ENCODE assay signal across 26 mouse cellular contexts in genomic region chr17:74318721-74319120, GRCm38 (mm10). TPM values are rescaled to one million over a fixed set of nuclear protein-coding genes. Genes with fewer than 3 reads are reported as not detected.
A peak's percentile ranks its signal among the peaks of the same experiment; 100 is the strongest.
DNase-seq lines count a peak whose midpoint lies in the region; TF ChIP-seq lines count a peak whose summit lies in the region.
"Had no signal": no experiment of that assay in that cellular context is flagged by ENCODE, and none has a peak within 500 bp of the region (broad histone marks: within the 10 kb centered on the region; RNA-seq: fewer than 3 reads in every experiment).

No protein-coding gene starts in this region.

- no peak overlapping the region for H3K4me2 ChIP-seq in CH12.LX (ENCODE audit: insufficient read depth, low read depth, poor library complexity, severe bottlenecking)
- H3K4me2 ChIP-seq: hindbrain, embryonic 15.5 days; limb, embryonic 13.5 days; liver, embryonic 15.5 days; midbrain, embryonic 13.5 days; neural tube, embryonic 12.5 days had no signal

- peak; percentile 27 for TF ChIP-seq CTCF in heart, adult 2 months (IDR thresholded peaks at IDR 0.05)
- TF ChIP-seq CTCF in left cerebral cortex, adult 2 months (IDR thresholded peaks at IDR 0.05), result peak; percentile 3
- peak in 1 of 2 experiments; percentile 40; a peak in 2 of 4 replicates for TF ChIP-seq CTCF in CH12.LX (conservative IDR thresholded peaks at IDR 0.05 in 1 of 2, IDR thresholded peaks at IDR 0.05 in 1 of 2; ENCODE audit: low read depth in 2 of 2, low read length in 2 of 2)

- H3K9me3 ChIP-seq in CH12.LX (replicated peaks; ENCODE audit: low read length), result no peaks in the 10 kb centered on the region
- H3K9me3 ChIP-seq: G1E; heart, embryonic 10.5 days; hindbrain, embryonic 15.5 days; limb, embryonic 13.5 days; liver, embryonic 15.5 days; midbrain, embryonic 13.5 days; neural tube, embryonic 12.5 days had no signal

- H3K79me2 ChIP-seq in heart, adult 2 months (replicated peaks; ENCODE audit: control insufficient read depth, insufficient read depth, low read length), result no peaks in the 10 kb centered on the region
- no peaks in the 10 kb centered on the region; the same call in 1 of the 2 replicates for H3K79me2 ChIP-seq in CH12.LX (replicated peaks; ENCODE audit: control insufficient read depth, extremely low read depth, insufficient read depth, poor library complexity, severe bottlenecking)

- no peak overlapping the region for H3K9ac ChIP-seq in heart, adult 2 months (ENCODE audit: low read depth, low read length)
- H3K9ac ChIP-seq in CH12.LX (ENCODE audit: insufficient read depth, low read depth), result no peak overlapping the region
- H3K9ac ChIP-seq: hindbrain, embryonic 15.5 days; limb, embryonic 13.5 days; liver, embryonic 15.5 days; midbrain, embryonic 13.5 days; neural tube, embryonic 12.5 days had no signal

- 94% methylated on average over 6 of the region's 6 CpGs for WGBS in heart, adult 2 months

- no peaks in the 10 kb centered on the region for H3K36me3 ChIP-seq in heart, adult 2 months (ENCODE audit: control insufficient read depth, insufficient read depth, low read length)
- H3K36me3 ChIP-seq in CH12.LX (replicated peaks in 1 of 2; ENCODE audit: control insufficient read depth in 1 of 2, insufficient read depth in 1 of 2, low read length in 1 of 2), result peaks cover 0 to 10% of the 10 kb centered on the region in 2 experiments
- H3K36me3 ChIP-seq: hindbrain, embryonic 15.5 days had no signal

- no peak for DNase-seq in heart, adult 2 months
- DNase-seq in heart, adult 9 months (ENCODE audit: low spot score in 2 of 2), result no peak
- no peak for DNase-seq in left cerebral cortex, adult 2 months (ENCODE audit: extremely low spot score in 1 of 2, low spot score in 2 of 2)
- no peak for DNase-seq in left cerebral cortex, adult 11 months (ENCODE audit: low spot score)
- peak; percentile 30 for DNase-seq in CD4-positive helper T cell, adult 2 months (ENCODE audit: low read depth, low spot score)
- no peak for DNase-seq in CH12.LX (ENCODE audit: extremely low read depth)
- DNase-seq in thymus, postnatal 25 days, result no peak
- no peak for DNase-seq in c-Kit-positive CD71-positive TER-119-positive erythroid progenitor cells, embryonic 14.5 days (ENCODE audit: low spot score)
- DNase-seq: adrenal gland, postnatal 36 days; cerebellum, adult 11-12 months; cerebellum, postnatal 10 days; heart, postnatal 4 days; kidney, adult 11 months; kidney, postnatal 14 days; layer of hippocampus, postnatal 36 days; lung, postnatal 10 days; right cerebral cortex, postnatal 14 days; thymus, postnatal 14 days had no signal

- no peak overlapping the region for H3K27ac ChIP-seq in heart, adult 2 months
- no peak overlapping the region for H3K27ac ChIP-seq in left cerebral cortex, adult 2 months
- no peak overlapping the region for H3K27ac ChIP-seq in CH12.LX (ENCODE audit: insufficient read depth, low read depth)
- H3K27ac ChIP-seq: heart, embryonic 10.5 days; hindbrain, embryonic 15.5 days; limb, embryonic 13.5 days; midbrain, embryonic 13.5 days; neural tube, embryonic 12.5 days had no signal

- in situ Hi-C loops in CH12.LX (cut with MboI; ENCODE audit: low pct_ligation_motif_present, low pct_unique_long_range_greater_than_20kb, low sequenced_read_pairs), result loop anchor here (25.0 kb wide), 1 partner anchor 306 kb away; no protein-coding TSS in a partner anchor

- dilution Hi-C loops in CH12.LX (cut with MboI; ENCODE audit: extremely low pct_ligation_motif_present, extremely low pct_unique_long_range_greater_than_20kb, low sequenced_read_pairs), result no loop called here

- intact Hi-C loops in heart, adult 2 months (cut with DNase I), result loop anchor here (5.0 kb wide), 1 partner anchor 74 kb away; no protein-coding TSS in a partner anchor
- intact Hi-C loops in left cerebral cortex, adult 2 months (cut with DNase I), result no loop called here

- TF ChIP-seq EP300 in heart, adult 2 months (IDR thresholded peaks at IDR 0.05; ENCODE audit: insufficient read depth, low read depth, low read length), result no peak
- TF ChIP-seq EP300 in CH12.LX (IDR thresholded peaks at IDR 0.05; ENCODE audit: low read length), result no peak

- H3K27me3 ChIP-seq in heart, adult 2 months (ENCODE audit: control insufficient read depth, insufficient read depth, low read length), result no peaks in the 10 kb centered on the region
- no peaks in the 10 kb centered on the region for H3K27me3 ChIP-seq in CH12.LX (replicated peaks)
- H3K27me3 ChIP-seq: hindbrain, embryonic 15.5 days; limb, embryonic 13.5 days; liver, embryonic 15.5 days; midbrain, embryonic 13.5 days; neural tube, embryonic 12.5 days; Patski had no signal

- TF ChIP-seq RAD21 in CH12.LX (IDR thresholded peaks at IDR 0.05; ENCODE audit: low read depth, low read length), result no peak

- no peak overlapping the region for H3K4me3 ChIP-seq in heart, adult 2 months
- H3K4me3 ChIP-seq in left cerebral cortex, adult 2 months, result no peak overlapping the region
- no peak overlapping the region for H3K4me3 ChIP-seq in CH12.LX (replicated peaks in 1 of 3; ENCODE audit: low read depth in 2 of 3, low read length in 2 of 3, poor library complexity in 1 of 3)
- H3K4me3 ChIP-seq: heart, embryonic 10.5 days; hindbrain, embryonic 15.5 days; limb, embryonic 13.5 days; liver, embryonic 15.5 days; midbrain, embryonic 13.5 days; neural tube, embryonic 12.5 days had no signal

- H3K4me1 ChIP-seq in heart, adult 2 months (ENCODE audit: control insufficient read depth, insufficient read depth, low read length), result 0 out of 2 replicates have a peak, but pooled peaks cover 2% of the 10 kb centered on the region
- peaks cover 2 to 19% of the 10 kb centered on the region in 2 experiments; a peak in 3 of 4 replicates for H3K4me1 ChIP-seq in CH12.LX (ENCODE audit: control insufficient read depth in 1 of 2, insufficient read depth in 2 of 2)

- no peak for TF ChIP-seq POLR2A in heart, adult 2 months (IDR thresholded peaks at IDR 0.05; ENCODE audit: insufficient read depth, low read depth, low read length)
- TF ChIP-seq POLR2A in CH12.LX (IDR thresholded peaks at IDR 0.05; ENCODE audit: low read depth, low read length), result no peak

TF ChIP-seq in CH12.LX, 34 proteins besides CTCF, POLR2A, EP300 and RAD21:
- TF ChIP-seq CHD2 (IDR thresholded peaks at IDR 0.05; ENCODE audit: low read length) (no peak), ZNF384 (IDR thresholded peaks at IDR 0.05; ENCODE audit: low read depth, low read length) (peak; percentile 70)

RNA-seq across cellular contexts. Expression of gene Dpy30, which starts 5.0 kb away (rescaled TPM):
- total RNA-seq in heart, adult 2 months (2021), result 10 to 100 TPM; 39.5 to 47.3 TPM
- 34.6 and 47.3 TPM in 2 replicates for polyA plus RNA-seq in heart, adult 2 months (2012; rRNA removed)
- total RNA-seq in left cerebral cortex, adult 2 months (2021), result 10 to 100 TPM; 42.6 to 45.6 TPM
- 66.7 and 87.4 TPM in 2 replicates for total RNA-seq in CH12.LX (2012; rRNA removed)
- total RNA-seq in CH12.LX (2014; rRNA removed), result 156 and 170 TPM in 2 replicates
- polyA plus RNA-seq in CH12.LX (2012; ENCODE audit: insufficient read length, low read depth), result 184 and 244 TPM in 2 replicates

RNA-seq across cellular contexts. Expression of gene Spast, which starts 20.1 kb away (rescaled TPM):
- 10 to 100 TPM; 29.2 to 33.5 TPM for total RNA-seq in heart, adult 2 months (2021)
- 4.2 and 8.3 TPM in 2 replicates for polyA plus RNA-seq in heart, adult 2 months (2012; rRNA removed)
- 10 to 100 TPM; 53.4 to 55.1 TPM for total RNA-seq in left cerebral cortex, adult 2 months (2021)
- total RNA-seq in CH12.LX (2012; rRNA removed) (15.0 and 17.3 TPM in 2 replicates), CH12.LX (2014; rRNA removed) (26.8 and 30.8 TPM in 2 replicates)
- polyA plus RNA-seq in CH12.LX (2012; ENCODE audit: insufficient read length, low read depth), result 19.5 and 21.7 TPM in 2 replicates

RNA-seq across cellular contexts. Expression of gene Memo1, which starts 23.4 kb away (rescaled TPM):
- total RNA-seq in heart, adult 2 months (2021), result 10 to 100 TPM; 56.7 to 66.7 TPM
- polyA plus RNA-seq in heart, adult 2 months (2012; rRNA removed), result 70.8 and 77.6 TPM in 2 replicates
- 10 to 100 TPM; 43.3 to 46.9 TPM for total RNA-seq in left cerebral cortex, adult 2 months (2021)
- total RNA-seq in CH12.LX (2012; rRNA removed) (47.7 and 64.8 TPM in 2 replicates), CH12.LX (2014; rRNA removed) (133 and 160 TPM in 2 replicates)
- polyA plus RNA-seq in CH12.LX (2012; ENCODE audit: insufficient read length, low read depth), result 76.4 and 83.7 TPM in 2 replicates
